Mouse (Mus musculus): Measurements from ENCODE around the gene Nfic. TPM values are rescaled to one million over a fixed set of nuclear protein-coding genes. Genes with fewer than 3 reads are reported as not detected.
A peak's percentile ranks its signal among the peaks of the same experiment; 100 is the strongest.

The Nfic gene
- polyA plus RNA-seq, 1 experiment from 2014 or later, result 21.9 TPM

GRCm38 (mm10) chr10:81387716-81388115 is 67.7 kb downstream of the Nfic start:
- DNase-seq (ENCODE audit: low spot score), result no peak

GRCm38 (mm10) chr10:81385603-81386306 is 69.7 kb downstream of the Nfic start:
- DNase-seq (ENCODE audit: low spot score), result no peak

GRCm38 (mm10) chr10:81384605-81384982 is 70.8 kb downstream of the Nfic start:
- no peak for DNase-seq (ENCODE audit: low spot score)

GRCm38 (mm10) chr10:81383802-81384604 is 71.4 kb downstream of the Nfic start, which contains the start of the genes Dohh and Gm48551:
TSS of gene Dohh (plus strand) at chr10:81384428.
TSS of gene Gm48551 (plus strand) at chr10:81384466.
- peak; percentile 96 for DNase-seq (ENCODE audit: low spot score)

- no peak for DNase-seq (ENCODE audit: low spot score)
Measured at GRCm38 (mm10) chr10:81382039-81382438, 73.4 kb downstream of the Nfic start.

GRCm38 (mm10) chr10:81379809-81380378 is 75.5 kb downstream of the Nfic start:
- DNase-seq (ENCODE audit: low spot score), result no peak

GRCm38 (mm10) chr10:81379183-81379553 is 76.3 kb downstream of the Nfic start:
- no peak for DNase-seq (ENCODE audit: low spot score)

GRCm38 (mm10) chr10:81378553-81379182 is 76.8 kb downstream of the Nfic start:
- DNase-seq (ENCODE audit: low spot score), result peak; percentile 100

- no peak for DNase-seq (ENCODE audit: low spot score)
Measured at GRCm38 (mm10) chr10:81377793-81378552, 77.5 kb downstream of the Nfic start, which contains the start of gene Fzr1. TSS of gene Fzr1 (minus strand) at chr10:81378516.

- no peak for DNase-seq (ENCODE audit: low spot score)
Measured at GRCm38 (mm10) chr10:81377362-81377664, 78.1 kb downstream of the Nfic start.

- DNase-seq (ENCODE audit: low spot score), result no peak
Measured at GRCm38 (mm10) chr10:81376561-81377361, 78.7 kb downstream of the Nfic start.

- DNase-seq (ENCODE audit: low spot score), result no peak
Measured at GRCm38 (mm10) chr10:81375322-81375721, 80.1 kb downstream of the Nfic start.

GRCm38 (mm10) chr10:81367207-81367495 is 88.3 kb downstream of the Nfic start:
- DNase-seq (ENCODE audit: low spot score), result no peak

GRCm38 (mm10) chr10:81366477-81367206 is 88.8 kb downstream of the Nfic start:
- no peak for DNase-seq (ENCODE audit: low spot score)

GRCm38 (mm10) chr10:81365672-81366476 is 89.6 kb downstream of the Nfic start, which contains the start of gene 4930404N11Rik:
TSS of gene 4930404N11Rik (minus strand) at chr10:81365816.
- no peak for DNase-seq (ENCODE audit: low spot score)

- DNase-seq (ENCODE audit: low spot score), result no peak
Measured at GRCm38 (mm10) chr10:81365073-81365472, 90.4 kb downstream of the Nfic start.

- no peak for DNase-seq (ENCODE audit: low spot score)
Measured at GRCm38 (mm10) chr10:81364666-81365065, 90.8 kb downstream of the Nfic start.

- no peak for DNase-seq (ENCODE audit: low spot score)
Measured at GRCm38 (mm10) chr10:81363436-81364346, 91.7 kb downstream of the Nfic start.

Measured in thymus, postnatal 0 days (tissue).